Mouse (Mus musculus): ENCODE data around the gene Robo1. TPM values are rescaled to one million over a fixed set of nuclear protein-coding genes. Genes with fewer than 3 reads are reported as not detected.

The Robo1 gene
- polyA plus RNA-seq, 1 experiment, result 1.3 TPM

GRCm38 (mm10) chr16:72737154-72737553 lies 429.0 kb downstream of the Robo1 start:
- DNase-seq (ENCODE audit: low read depth), result no peak

DNA sequence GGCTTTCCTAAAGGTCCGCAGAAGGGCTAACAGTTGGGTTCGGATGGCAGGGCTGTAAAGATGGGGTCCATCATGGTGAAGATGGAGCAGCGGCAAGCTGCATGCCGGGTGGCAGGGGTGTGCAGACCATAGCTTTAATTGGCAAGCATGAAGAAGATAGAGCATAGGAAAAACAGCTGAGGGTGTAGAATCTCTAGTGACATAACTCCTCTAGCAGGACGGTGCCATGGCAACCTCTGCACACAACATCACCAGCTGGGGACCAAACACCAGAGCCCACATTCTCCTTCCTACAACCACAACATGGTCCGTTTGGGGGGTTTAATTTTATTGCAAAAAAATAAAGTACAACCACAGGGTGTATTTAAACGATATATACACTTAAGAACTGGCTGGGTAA lies 432.1 kb downstream of the Robo1 start:
- no peak for DNase-seq (ENCODE audit: low read depth)

DNA sequence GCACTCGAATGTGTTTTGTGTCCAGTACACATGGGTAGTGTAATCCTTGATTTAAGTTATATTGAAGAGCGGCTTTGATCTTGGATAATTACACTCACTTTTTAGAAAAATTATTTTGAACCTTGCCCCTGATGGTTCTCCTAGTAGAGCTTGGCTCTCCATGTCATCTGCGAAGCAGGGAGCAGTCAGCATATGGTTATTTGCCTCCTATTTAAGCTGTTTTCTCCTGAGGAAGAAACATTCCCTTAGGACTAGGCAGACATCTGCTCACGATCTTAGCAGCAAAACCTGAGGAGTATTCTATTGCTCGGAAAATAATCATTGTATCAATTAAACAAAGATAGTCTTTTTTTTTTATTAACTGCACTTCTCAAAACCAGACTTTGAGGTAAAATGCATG lies 439.6 kb downstream of the Robo1 start:
- no peak for DNase-seq (ENCODE audit: low read depth)

GRCm38 (mm10) chr16:72765128-72765913 lies 457.2 kb downstream of the Robo1 start:
- DNase-seq (ENCODE audit: low read depth), result no peak

DNA sequence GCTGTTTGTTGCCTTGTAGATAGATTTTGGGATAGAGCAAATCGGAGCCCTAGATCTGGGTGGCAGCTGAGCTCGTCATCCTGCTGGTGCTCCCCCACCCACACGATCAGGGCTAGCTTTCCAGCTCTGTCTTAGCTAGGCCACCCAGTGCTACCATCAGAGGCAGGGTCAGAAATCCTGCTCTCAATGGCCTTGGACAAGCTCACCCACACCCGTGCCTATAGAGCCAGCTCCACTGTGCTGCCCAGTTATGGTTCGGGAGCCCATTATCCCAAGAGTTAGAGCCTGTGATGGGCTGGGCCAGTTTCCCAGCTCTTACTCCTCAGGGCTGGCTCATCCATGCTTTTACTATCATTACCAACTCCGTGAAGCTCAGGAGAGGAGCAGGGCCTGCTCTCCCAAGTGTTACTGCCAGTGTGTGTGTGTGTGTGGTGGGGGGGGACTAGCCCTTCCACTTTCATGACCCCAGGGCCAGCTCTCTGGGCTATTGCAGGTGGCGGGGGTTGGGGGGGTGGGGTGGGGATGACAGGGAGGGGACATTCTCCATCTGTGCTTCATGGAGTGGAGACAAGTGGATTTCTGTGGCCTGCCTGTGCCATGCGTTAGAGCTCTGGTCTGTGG lies 461.2 kb downstream of the Robo1 start:
- DNase-seq (ENCODE audit: low read depth), result no peak

DNA sequence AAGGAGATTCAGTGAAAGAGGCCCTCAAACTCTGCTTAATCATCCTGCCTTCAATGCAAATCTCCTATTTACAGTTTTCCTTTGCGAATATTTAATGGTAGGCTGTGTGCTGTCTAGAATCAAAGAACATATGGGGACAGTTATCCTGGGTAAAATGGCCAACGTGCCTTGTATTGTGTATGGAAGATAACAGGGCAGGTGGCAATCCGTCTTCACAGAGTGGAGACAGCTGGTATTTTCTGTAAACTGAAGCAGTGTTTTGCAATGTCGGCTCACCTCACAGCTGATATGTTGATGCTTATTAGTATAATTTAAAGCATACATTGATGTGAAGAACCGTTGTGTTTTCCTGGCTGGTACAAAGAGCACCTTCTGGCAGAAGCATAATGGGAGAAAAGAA lies 464.2 kb downstream of the Robo1 start:
- no peak for DNase-seq (ENCODE audit: low read depth)

DNA sequence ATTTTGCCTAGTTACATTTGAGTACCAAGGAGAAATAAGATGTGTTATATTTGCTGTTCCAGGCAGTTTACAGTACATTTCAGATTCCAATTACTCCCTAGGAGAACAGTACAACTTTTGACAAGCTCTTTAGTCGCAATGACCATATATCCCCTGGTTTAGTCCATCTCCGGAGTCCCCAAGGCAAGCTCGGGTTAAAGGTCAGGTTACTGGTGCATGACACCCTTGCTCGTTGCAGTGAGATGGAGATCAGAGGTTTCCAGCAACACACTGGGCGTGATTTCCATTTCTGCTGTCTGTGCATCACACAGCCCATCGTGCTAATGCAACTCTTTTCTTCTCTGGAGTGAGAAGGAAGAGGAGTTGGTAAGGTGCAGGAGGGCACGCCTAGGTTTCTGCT lies 464.9 kb downstream of the Robo1 start:
- no peak for DNase-seq (ENCODE audit: low read depth)

DNA sequence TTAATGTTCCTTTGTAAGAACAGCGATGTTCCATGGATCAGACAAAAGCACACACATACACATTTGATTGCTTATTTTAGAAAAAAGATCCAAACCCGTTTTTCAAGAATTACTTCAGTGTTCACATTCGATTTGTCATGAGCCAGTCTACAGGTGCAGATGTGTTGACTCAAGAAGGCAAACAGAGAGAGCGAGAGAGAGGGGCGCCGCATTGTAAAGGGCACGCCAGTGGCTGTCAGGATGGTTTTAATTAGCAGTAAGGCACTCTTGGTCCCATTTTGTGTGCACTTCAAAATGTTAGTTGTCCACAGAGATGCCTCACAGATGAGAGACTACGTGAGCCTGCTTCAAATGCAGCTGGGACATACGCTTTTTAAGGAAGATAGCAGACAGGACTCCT lies 470.4 kb downstream of the Robo1 start:
- no peak for DNase-seq (ENCODE audit: low read depth)

DNA sequence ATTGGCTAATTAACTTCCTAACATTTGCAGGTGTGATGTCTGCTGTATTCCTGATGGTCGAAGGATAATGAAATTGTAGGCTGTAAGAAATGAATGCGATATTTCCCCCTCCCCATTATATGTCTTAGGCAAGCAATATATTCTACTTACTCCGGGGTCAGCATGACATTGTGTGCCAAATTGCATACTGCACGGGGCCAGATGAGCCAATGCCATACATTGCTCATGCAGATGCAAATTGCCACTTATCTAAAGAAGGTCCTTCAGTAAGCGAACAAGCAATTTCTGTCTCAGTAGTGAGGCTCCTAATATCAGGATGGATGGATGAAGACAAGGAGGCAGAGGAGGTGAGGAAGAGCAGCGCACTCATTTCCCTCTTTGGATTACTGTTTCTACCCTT lies 474.1 kb downstream of the Robo1 start:
- DNase-seq (ENCODE audit: low read depth), result no peak

DNA sequence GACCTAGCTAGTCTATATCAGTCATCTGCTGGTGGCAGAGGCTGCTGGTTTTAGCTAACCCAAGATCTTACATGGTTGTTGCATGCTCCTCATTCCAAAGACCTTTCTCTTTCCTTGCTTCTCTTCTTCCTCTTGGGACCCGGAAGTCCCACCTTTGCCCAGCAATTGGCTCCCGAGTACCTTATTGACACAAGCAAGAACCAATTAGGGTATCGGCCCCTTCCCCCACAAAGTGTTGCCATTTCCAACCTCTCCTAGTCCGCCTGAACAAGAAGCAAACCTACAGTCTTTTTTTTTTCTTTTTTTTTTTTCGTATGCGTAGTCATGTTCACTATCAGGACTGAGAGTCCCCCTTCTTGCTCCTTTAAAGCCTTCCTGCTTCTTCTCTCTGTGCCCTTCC lies 478.0 kb downstream of the Robo1 start:
- no peak for DNase-seq (ENCODE audit: low read depth)

GRCm38 (mm10) chr16:72786636-72787035 lies 478.5 kb downstream of the Robo1 start:
- no peak for DNase-seq (ENCODE audit: low read depth)

DNA sequence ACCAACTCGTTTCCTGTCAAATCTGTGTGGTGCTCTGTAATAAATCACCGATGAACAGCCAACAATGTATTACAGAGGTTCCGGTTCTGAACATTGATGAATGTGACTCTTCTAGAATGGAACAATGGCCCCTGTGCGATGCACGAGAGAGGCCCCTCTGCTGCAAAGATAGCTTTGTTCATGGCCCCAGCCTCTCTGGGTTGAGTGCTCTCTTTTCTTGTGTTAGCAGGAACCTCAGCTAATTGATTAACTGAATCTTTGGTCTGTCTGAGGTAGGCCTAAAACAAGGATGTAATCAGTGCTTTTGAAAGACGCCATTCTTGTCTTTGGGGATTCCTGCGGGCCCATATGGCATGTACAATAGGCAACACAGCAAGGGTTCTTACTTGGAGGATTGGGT lies 479.9 kb downstream of the Robo1 start:
- no peak for DNase-seq (ENCODE audit: low read depth)

DNA sequence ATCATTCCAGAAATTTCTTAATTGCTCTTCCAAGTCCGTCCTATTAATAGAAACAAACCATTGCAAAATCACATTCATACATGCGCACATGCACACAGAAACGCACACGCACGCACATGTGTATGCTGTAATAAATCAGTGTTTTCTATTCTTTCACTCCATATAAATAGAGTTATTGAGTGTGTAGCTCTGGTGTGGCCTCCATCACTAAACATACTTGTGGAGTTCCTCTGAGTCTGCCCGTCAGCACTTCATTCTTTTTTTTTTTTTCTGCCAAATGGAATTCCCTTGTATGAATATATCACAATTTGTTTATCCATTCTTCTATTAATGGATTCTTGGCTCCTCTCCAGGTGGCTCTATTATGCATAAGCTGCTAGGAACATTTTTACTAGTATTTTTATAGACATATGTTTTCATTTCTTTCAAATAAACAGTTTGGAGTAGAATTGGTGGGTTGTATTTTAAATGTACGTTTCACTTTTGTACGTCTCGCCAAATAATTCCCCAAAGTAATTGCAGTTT lies 483.1 kb downstream of the Robo1 start:
- no peak for DNase-seq (ENCODE audit: low read depth)

DNA sequence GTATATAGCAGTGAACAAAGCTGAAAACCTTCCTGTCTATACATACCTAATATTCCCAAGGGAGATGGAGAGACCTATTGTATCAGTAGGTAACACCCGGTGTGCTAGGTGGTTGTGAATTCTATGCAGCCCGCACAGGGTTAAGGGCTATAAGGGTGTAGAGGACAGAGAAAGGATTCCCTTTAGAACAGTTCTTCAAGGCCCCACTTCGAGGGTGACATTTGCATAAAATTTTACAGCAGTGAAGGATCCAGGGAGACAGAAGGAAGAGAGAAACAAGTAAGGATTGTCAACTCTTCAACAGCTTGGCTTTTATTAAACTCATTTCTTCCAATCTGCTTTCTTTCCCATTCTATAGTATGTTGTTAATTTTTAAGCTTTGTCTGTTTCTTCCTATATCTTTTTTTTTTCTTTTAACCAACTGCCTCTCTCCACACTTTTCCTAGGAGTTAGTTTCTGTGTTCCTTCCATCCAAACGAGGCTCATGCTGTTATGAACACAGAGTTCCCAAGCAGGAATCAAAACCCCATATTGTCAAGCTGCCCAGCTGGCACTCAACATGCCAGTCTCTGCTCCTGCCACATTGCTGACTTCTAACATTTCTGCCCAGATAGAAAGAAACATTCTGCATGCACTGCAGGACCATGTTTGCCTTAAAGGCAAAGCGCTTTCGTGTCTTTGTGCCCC lies 486.7 kb downstream of the Robo1 start:
- no peak for DNase-seq (ENCODE audit: low read depth)

GRCm38 (mm10) chr16:72795379-72795712 lies 487.2 kb downstream of the Robo1 start:
- DNase-seq (ENCODE audit: low read depth), result no peak

DNA sequence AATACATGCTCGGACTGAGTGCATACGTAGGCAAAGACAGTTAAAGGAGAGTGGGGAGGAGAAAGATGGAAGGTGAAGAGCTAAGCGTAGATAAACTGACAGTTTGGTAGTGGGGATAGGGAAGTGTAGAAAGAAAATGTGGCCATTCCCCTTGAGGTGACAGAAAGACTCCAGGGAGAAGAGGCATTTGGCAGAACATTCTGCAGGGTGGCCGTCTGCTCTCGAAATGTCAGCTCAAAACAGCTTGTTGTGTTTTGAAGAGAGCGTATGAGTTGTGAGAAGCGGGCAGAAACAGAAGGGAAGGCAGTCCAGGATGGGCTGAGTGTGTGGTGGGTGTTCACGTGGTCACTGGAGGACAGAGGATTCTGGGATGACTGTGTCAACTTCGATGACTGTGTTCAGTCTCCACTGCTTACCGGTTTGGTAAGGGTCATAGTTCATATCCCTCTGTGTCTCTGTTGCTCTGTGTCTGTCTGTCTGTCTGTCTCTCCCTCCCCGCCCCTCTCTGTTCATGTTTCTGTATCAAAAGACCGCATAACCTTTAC lies 490.4 kb downstream of the Robo1 start:
- DNase-seq (ENCODE audit: low read depth), result no peak

DNA sequence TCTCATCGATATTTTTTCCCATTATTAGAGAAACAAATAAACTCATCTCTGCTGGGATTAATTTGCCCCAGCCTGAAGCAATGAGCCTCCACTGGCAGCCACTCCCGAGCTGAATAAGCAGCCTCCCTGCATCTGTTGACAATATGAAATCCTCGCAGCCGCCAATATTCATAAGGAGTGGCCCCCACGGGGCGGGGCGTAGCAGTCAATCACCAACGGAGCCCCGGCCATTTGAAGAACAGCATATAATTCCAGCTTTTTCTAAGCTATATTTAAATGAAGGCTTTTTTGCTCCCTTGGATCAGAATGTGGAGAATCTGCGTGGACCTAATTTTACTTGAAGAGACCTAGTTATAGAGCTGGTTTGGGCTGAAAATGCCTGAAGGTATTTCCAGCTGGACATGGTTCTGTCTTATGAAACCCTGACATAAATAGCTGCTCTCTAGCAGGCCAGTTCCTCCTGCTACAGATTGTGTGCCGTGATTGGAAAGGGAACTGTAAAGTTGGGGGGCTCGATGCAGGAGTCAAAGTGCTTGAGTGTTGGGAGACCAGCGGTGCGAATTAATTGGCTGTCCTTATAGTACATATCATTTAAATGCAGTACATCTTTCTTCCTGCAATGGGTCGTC lies 492.1 kb downstream of the Robo1 start:
- DNase-seq (ENCODE audit: low read depth), result no peak

DNA sequence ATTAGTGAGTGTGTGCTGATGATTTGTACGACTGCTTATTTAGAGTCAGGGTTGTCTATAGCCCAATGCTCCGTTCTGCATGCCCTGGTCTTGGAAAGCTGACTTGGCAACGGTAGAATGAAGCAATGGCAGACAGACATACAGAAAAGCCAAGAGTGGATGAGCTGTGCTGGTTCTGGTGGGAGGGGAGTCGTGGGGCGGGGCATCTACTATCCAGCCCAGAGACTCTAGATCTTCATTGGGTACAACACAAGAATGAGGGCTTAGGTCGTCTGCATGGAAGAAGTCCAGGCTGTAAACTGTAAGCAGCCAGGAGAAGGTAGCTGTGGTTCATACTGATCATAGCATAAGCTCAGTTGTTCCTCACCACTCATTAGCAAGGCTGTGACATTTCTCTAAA lies 492.7 kb downstream of the Robo1 start:
- no peak for DNase-seq (ENCODE audit: low read depth)

- no peak for DNase-seq (ENCODE audit: low read depth)
These were observed 500.2 kb downstream of the Robo1 start for GRCm38 (mm10) chr16:72808351-72808750.

DNA sequence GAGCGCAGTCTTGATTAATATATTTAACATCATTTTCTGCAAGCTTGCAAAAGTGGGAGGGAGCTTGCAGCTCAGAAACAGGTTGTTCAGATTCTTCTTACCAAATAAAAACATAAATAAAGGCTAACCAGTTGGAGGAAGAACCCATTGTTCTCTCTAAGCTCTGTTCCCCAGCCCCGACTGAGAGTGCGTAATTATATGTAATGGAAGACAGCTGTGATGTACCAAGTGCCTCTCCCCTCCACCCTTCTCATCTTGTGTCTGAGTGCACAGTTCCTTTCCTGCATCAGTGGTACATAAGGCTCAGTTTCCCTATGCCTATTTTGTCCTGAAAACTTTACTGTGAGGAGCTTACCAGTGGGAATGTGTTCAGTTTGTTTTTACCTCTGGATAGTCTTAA lies 502.8 kb downstream of the Robo1 start:
- DNase-seq (ENCODE audit: low read depth), result no peak

DNA sequence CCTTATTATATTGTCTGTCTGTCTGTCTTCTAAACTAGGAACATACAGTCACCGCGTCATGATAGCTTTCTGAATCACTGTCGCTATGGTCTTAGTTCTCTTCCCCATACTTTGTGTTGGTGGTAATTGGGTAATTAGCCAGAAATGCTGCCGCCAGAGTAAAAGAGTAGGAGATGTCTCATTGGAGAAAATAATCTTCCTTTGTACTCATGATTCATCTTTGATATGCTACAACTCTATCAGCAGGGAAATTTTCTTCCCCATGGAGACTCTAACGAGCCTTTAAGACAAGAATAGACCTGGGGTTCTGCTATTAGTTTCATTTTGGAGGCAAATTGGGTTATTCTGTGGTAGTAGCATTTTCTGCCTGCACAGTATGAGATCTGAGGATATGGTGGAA lies 503.4 kb downstream of the Robo1 start:
- DNase-seq (ENCODE audit: low read depth), result no peak

- DNase-seq (ENCODE audit: low read depth), result no peak
These were observed 503.8 kb downstream of the Robo1 start for GRCm38 (mm10) chr16:72811908-72812307.
